Mouse (Mus musculus): ENCODE measurements around the gene Slc6a11. TPM values are rescaled to one million over a fixed set of nuclear protein-coding genes. Genes with fewer than 3 reads are reported as not detected.

Gene Slc6a11
- total and polyA plus RNA-seq, 3 experiments = not detected

GRCm38 (mm10) chr6:114283927-114284703 is 153.1 kb downstream of the Slc6a11 start:
- H3K27me3 ChIP-seq (ENCODE audit: control insufficient read depth, insufficient read depth, low read length) = peaks cover 9% of the 10 kb centered on the region
- no peak overlapping the region for H3K27ac ChIP-seq
- no peak overlapping the region for H3K9ac ChIP-seq (ENCODE audit: low read depth, low read length)
- H3K79me2 ChIP-seq (replicated peaks; ENCODE audit: control insufficient read depth, insufficient read depth, low read length) = no peaks in the 10 kb centered on the region
- intact Hi-C loops (cut with DNase I) = no loop called here
- TF ChIP-seq EP300 (IDR thresholded peaks at IDR 0.05; ENCODE audit: insufficient read depth, low read depth, low read length) (no peak), POLR2A (IDR thresholded peaks at IDR 0.05; ENCODE audit: insufficient read depth, low read depth, low read length) (no peak), CTCF (IDR thresholded peaks at IDR 0.05) (no peak)
- no peak for DNase-seq
- H3K4me1 ChIP-seq (ENCODE audit: control insufficient read depth, insufficient read depth, low read length) = no peaks in the 10 kb centered on the region
- H3K36me3 ChIP-seq (ENCODE audit: control insufficient read depth, insufficient read depth, low read length) = no peaks in the 10 kb centered on the region
- 51% methylated on average over 10 of the region's 10 CpGs for WGBS
- no peak overlapping the region for H3K4me3 ChIP-seq

- H3K4me3 ChIP-seq = no peak overlapping the region
- H3K27ac ChIP-seq = no peak overlapping the region
- H3K27me3 ChIP-seq (ENCODE audit: control insufficient read depth, insufficient read depth, low read length) = peaks cover 9% of the 10 kb centered on the region
- intact Hi-C loops (cut with DNase I) = no loop called here
- no peak overlapping the region for H3K9ac ChIP-seq (ENCODE audit: low read depth, low read length)
- WGBS = 23% methylated on average over 4 of the region's 4 CpGs
- H3K36me3 ChIP-seq (ENCODE audit: control insufficient read depth, insufficient read depth, low read length) = no peaks in the 10 kb centered on the region
- DNase-seq = no peak
- H3K79me2 ChIP-seq (replicated peaks; ENCODE audit: control insufficient read depth, insufficient read depth, low read length) = no peaks in the 10 kb centered on the region
- no peaks in the 10 kb centered on the region for H3K4me1 ChIP-seq (ENCODE audit: control insufficient read depth, insufficient read depth, low read length)
- TF ChIP-seq EP300 (IDR thresholded peaks at IDR 0.05; ENCODE audit: insufficient read depth, low read depth, low read length) = no peak
- no peak for TF ChIP-seq POLR2A (IDR thresholded peaks at IDR 0.05; ENCODE audit: insufficient read depth, low read depth, low read length)
- TF ChIP-seq CTCF (IDR thresholded peaks at IDR 0.05) = no peak
Measured at GRCm38 (mm10) chr6:114285424-114285823, 154.4 kb downstream of the Slc6a11 start.

- intact Hi-C loops (cut with DNase I) = no loop called here
- H3K4me3 ChIP-seq = no peak overlapping the region
- H3K4me1 ChIP-seq (ENCODE audit: control insufficient read depth, insufficient read depth, low read length) = no peaks in the 10 kb centered on the region
- peaks cover 1% of the 10 kb centered on the region for H3K27me3 ChIP-seq (ENCODE audit: control insufficient read depth, insufficient read depth, low read length)
- H3K9ac ChIP-seq (ENCODE audit: low read depth, low read length) = no peak overlapping the region
- TF ChIP-seq CTCF (IDR thresholded peaks at IDR 0.05) (no peak), EP300 (IDR thresholded peaks at IDR 0.05; ENCODE audit: insufficient read depth, low read depth, low read length) (no peak), POLR2A (IDR thresholded peaks at IDR 0.05; ENCODE audit: insufficient read depth, low read depth, low read length) (no peak)
- no peaks in the 10 kb centered on the region for H3K79me2 ChIP-seq (replicated peaks; ENCODE audit: control insufficient read depth, insufficient read depth, low read length)
- WGBS = 27% methylated on average over 7 of the region's 7 CpGs
- no peaks in the 10 kb centered on the region for H3K36me3 ChIP-seq (ENCODE audit: control insufficient read depth, insufficient read depth, low read length)
- no peak overlapping the region for H3K27ac ChIP-seq
- no peak for DNase-seq
Measured at GRCm38 (mm10) chr6:114289106-114289505, 158.1 kb downstream of the Slc6a11 start.

GRCm38 (mm10) chr6:114290184-114290583 is 159.1 kb downstream of the Slc6a11 start:
- 42% methylated on average over 8 of the region's 8 CpGs for WGBS
- no peaks in the 10 kb centered on the region for H3K27me3 ChIP-seq (ENCODE audit: control insufficient read depth, insufficient read depth, low read length)
- H3K36me3 ChIP-seq (ENCODE audit: control insufficient read depth, insufficient read depth, low read length) = no peaks in the 10 kb centered on the region
- H3K9ac ChIP-seq (ENCODE audit: low read depth, low read length) = no peak overlapping the region
- no peak for DNase-seq
- no peak overlapping the region for H3K27ac ChIP-seq
- H3K79me2 ChIP-seq (replicated peaks; ENCODE audit: control insufficient read depth, insufficient read depth, low read length) = no peaks in the 10 kb centered on the region
- H3K4me1 ChIP-seq (ENCODE audit: control insufficient read depth, insufficient read depth, low read length) = no peaks in the 10 kb centered on the region
- no peak for TF ChIP-seq EP300 (IDR thresholded peaks at IDR 0.05; ENCODE audit: insufficient read depth, low read depth, low read length)
- no peak for TF ChIP-seq POLR2A (IDR thresholded peaks at IDR 0.05; ENCODE audit: insufficient read depth, low read depth, low read length)
- no peak for TF ChIP-seq CTCF (IDR thresholded peaks at IDR 0.05)
- intact Hi-C loops (cut with DNase I) = no loop called here
- no peak overlapping the region for H3K4me3 ChIP-seq

- intact Hi-C loops (cut with DNase I) = no loop called here
Measured at GRCm38 (mm10) chr6:114290929-114291328, 159.9 kb downstream of the Slc6a11 start.

GRCm38 (mm10) chr6:114291396-114291795 is 160.4 kb downstream of the Slc6a11 start:
- Histone ChIP-seq H3K36me3 (ENCODE audit: control insufficient read depth, insufficient read depth, low read length) (no peaks in the 10 kb centered on the region), H3K27me3 (ENCODE audit: control insufficient read depth, insufficient read depth, low read length) (no peaks in the 10 kb centered on the region)
- WGBS = 41% methylated on average over 5 of the region's 5 CpGs

More at GRCm38 (mm10) chr6:114290929-114291328, 159.9 kb downstream of the Slc6a11 start:
- Histone ChIP-seq H3K36me3 (ENCODE audit: control insufficient read depth, insufficient read depth, low read length) (no peaks in the 10 kb centered on the region), H3K4me1 (ENCODE audit: control insufficient read depth, insufficient read depth, low read length) (no peaks in the 10 kb centered on the region), H3K27me3 (ENCODE audit: control insufficient read depth, insufficient read depth, low read length) (no peaks in the 10 kb centered on the region), H3K79me2 (replicated peaks; ENCODE audit: control insufficient read depth, insufficient read depth, low read length) (no peaks in the 10 kb centered on the region), H3K4me3 (no peak overlapping the region), H3K27ac (no peak overlapping the region), H3K9ac (ENCODE audit: low read depth, low read length) (no peak overlapping the region)
- WGBS = 60% methylated on average over 4 of the region's 4 CpGs
- DNase-seq = no peak
- TF ChIP-seq CTCF (IDR thresholded peaks at IDR 0.05) (no peak), EP300 (IDR thresholded peaks at IDR 0.05; ENCODE audit: insufficient read depth, low read depth, low read length) (no peak), POLR2A (IDR thresholded peaks at IDR 0.05; ENCODE audit: insufficient read depth, low read depth, low read length) (no peak)

More at GRCm38 (mm10) chr6:114291396-114291795, 160.4 kb downstream of the Slc6a11 start:
- H3K27ac ChIP-seq = no peak overlapping the region
- H3K79me2 ChIP-seq (replicated peaks; ENCODE audit: control insufficient read depth, insufficient read depth, low read length) = no peaks in the 10 kb centered on the region
- H3K4me3 ChIP-seq = no peak overlapping the region
- H3K4me1 ChIP-seq (ENCODE audit: control insufficient read depth, insufficient read depth, low read length) = no peaks in the 10 kb centered on the region
- no peak for DNase-seq
- intact Hi-C loops (cut with DNase I) = no loop called here
- no peak overlapping the region for H3K9ac ChIP-seq (ENCODE audit: low read depth, low read length)
- TF ChIP-seq EP300 (IDR thresholded peaks at IDR 0.05; ENCODE audit: insufficient read depth, low read depth, low read length) (no peak), POLR2A (IDR thresholded peaks at IDR 0.05; ENCODE audit: insufficient read depth, low read depth, low read length) (no peak), CTCF (IDR thresholded peaks at IDR 0.05) (no peak)
